Mouse (Mus musculus) left cerebral cortex, postnatal 4 days (tissue): ENCODE measurements at regions not wholly inside any gene's neighbourhood (a gene's known extent, or its start where the extent isn't known, plus 50 kb on each side); places are given as distances from the start of the nearest gene placed in this dataset.
"Not testable (repeated sequence)": the region's sequence is repeated elsewhere in the genome, so short reads cannot be mapped to it uniquely, and the experiment has no call there.

Source experiments
- DNase-seq: peaks from one replicate; pipeline ENCODE4 v3.0.0-alpha.2; 2022
- intact Hi-C: fragments of 180-260 bp; cut with DNase I; formaldehyde crosslinking; loops from one replicate; pipeline ENCODE4 v1.15.1; 2025

DNA sequence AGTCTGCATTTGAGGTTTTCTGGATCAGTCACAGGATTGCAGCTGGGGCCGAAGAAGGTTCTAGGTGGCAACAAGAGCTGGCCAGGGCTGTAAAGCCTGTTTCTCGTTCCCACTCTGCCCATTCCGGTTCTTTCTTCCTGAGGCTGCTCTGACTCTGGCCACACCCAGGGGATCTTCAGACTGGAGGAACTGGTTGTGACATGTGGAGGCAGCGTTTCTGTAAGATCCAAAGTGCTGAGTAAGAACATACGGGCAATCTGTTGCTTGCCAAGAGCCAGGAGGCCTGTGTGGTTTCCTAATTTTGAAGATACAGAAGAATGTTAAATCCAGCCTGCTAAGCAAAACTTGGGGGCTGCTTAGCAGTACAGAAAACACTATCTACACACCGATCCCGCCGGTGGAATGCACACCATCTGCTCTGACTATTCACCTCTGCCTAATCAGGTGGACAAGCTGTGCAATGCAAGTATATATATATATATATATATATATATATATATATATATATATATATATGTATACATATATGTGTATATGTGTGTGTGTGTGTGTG, 99.3 kb upstream of the Bmp2k start:
- no peak for DNase-seq
- intact Hi-C loops, result no loop called here

GRCm38 (mm10) chr5:96898695-96899094, 98.8 kb upstream of the Bmp2k start:
- DNase-seq, result no peak
- intact Hi-C loops, result no loop called here

DNA sequence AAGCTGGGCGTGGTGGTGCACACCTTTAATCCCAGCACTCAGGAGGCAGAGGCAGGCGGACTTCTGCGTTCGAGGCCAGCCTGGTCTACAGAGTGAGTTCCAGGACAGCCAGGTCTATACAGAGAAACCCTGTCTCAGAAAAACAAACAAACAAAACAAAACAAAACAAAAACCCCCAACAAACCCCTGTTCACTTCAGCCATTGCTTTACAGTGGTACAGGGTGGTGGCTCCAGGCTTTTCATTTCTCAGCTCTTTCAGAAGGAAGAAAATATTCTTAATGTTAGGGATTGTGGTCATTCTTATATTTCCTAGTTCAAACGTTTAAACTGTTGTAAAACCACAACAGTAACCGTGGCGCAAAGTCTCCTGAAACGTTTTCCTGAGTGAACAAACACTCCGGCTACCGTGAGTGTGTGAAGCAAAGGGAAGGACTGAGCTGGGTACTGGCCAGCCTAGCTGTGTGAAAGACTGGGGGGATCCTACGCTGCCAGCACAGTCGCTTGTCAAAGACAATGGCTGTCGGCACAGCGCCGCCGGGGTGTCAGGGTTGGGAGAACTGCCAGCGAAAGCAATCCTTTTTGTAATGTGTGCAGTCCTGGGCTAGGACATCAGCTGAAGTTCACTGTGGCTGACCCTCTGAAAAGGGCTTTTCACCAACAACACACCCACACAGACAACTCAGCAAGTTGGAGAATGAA, 91.8 kb upstream of the Bmp2k start:
- DNase-seq, result peak; percentile 77
- intact Hi-C loops, result no loop called here

- intact Hi-C loops, result not testable (repeated sequence)
These were observed 89.1 kb upstream of the Bmp2k start for GRCm38 (mm10) chr5:96908371-96908770.

GRCm38 (mm10) chr5:96909218-96909617, 88.3 kb upstream of the Bmp2k start:
- intact Hi-C loops, result no loop called here
- DNase-seq, result no peak

More at GRCm38 (mm10) chr5:96908371-96908770, 89.1 kb upstream of the Bmp2k start:
- not testable (repeated sequence) for DNase-seq

- intact Hi-C loops, result no loop called here
- DNase-seq, result peak; percentile 25
These were observed 85.8 kb upstream of the Bmp2k start for GRCm38 (mm10) chr5:96911550-96912253.

DNA sequence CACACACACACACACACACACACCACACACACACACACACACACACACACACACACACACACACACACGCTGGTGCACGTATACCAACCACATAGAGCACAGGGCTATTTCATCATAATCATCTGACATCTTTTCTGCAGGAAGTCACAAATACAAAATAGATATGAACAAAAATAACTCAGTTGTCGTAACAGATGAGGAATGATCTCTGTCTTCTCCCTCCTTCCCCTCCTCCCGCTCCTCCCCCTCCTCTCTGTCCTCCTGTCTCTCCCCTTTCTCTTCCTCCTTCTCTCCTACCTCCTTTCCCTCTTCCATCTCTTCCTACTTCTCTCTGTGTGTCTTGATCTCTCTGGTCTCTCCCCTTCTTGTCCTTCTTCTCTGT, 85.2 kb upstream of the Bmp2k start:
- intact Hi-C loops, result no loop called here
- no peak for DNase-seq

DNA sequence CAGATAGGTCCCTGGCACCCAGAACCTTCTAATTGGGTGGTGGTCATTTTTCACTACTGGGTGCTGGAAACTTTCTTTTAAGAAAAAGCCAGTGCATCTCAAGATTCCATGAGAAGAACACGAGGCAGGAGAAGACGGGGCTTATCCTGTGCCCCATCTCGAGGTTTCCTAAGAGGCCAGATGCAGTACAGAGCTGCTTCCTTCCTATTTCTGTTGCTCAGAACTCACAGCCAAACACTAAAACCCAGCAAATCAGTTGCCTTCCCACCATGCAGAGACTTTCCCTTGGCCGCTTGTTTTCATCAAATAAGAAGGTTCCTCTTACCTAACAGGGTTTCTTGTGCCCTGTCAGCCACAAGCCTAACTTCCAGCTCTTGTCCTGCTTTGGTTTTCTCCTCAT, 84.7 kb upstream of the Bmp2k start:
- DNase-seq, result no peak
- intact Hi-C loops, result no loop called here

DNA sequence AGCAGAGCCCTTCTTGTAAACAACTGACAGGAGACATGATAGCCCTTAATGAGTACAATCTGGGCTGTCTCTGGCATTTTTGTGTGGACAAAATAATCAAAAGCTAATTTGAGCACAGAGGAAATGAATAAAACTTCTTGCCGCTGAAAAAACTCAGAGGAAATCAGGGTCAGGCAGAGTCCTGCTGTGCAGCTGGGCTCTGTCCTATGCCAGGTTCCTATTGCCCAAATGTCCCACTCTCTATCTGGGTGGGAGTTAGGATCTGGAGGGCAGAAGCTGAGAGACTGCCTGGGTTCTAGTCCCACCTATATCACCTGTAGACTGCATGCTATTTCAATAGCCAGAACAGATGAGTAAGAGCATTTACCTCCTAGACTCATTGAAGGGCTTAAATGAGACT, 83.8 kb upstream of the Bmp2k start:
- intact Hi-C loops, result no loop called here

DNA sequence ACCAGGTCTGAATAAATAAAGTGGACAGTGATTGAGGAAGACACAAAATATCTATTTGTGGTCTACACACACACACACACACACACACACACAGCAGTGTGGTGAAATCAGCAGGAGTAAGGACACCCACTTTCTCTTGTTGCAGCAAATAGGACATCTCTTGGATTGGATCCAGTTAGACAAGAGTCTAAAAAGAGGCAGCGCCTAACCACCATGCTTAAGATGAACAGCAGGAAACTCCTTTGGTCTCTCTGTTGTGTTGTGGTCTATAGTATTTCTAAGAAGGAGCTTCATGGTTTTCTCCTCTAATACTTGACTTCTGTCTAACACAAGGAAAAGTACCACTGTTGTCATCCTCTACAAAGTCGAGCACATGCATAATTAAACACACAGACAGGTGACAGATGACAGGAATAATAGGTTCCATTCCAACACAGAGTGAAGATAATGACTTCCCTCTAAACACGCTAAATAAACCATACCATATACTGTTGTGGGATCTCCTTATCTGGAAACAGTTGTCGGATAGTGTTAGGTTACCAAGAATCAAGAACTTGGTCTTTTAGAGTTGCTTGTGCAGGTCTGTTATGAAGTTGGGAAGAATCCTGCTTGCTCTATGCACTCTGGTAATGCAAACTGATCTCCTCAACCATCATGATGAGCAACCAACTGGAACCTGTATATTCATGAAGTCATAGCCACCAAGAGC, 82.6 kb upstream of the Bmp2k start:
- no peak for DNase-seq
- intact Hi-C loops, result no loop called here

More for the DNA sequence above, 83.8 kb upstream of the Bmp2k start:
- no peak for DNase-seq

DNA sequence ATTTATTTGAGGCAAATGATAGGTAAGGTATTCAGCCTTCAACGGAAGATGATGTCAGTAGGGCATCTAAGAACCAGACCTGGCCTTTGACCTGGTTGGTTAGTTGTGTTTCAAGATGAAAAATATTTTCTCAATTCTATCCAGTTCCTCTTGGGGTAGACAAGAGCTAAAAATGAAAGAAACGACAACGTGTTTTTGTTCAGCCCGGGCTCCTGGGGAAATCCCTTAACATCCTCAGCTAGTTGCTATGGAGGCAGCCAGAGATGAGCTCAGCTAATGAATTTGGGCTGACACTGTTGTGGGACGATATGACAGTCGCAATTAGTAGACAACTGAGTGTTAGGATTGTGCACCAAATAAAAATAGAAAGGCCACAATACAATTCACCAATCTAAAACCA, 80.6 kb upstream of the Bmp2k start:
- DNase-seq, result no peak
- intact Hi-C loops, result no loop called here

- intact Hi-C loops, result no loop called here
- DNase-seq, result peak; percentile 68
These were observed 79.8 kb upstream of the Bmp2k start for GRCm38 (mm10) chr5:96917596-96918258.

- intact Hi-C loops, result no loop called here
- DNase-seq, result no peak
These were observed 78.3 kb upstream of the Bmp2k start for GRCm38 (mm10) chr5:96919149-96919548.

GRCm38 (mm10) chr5:96921037-96921436, 76.5 kb upstream of the Bmp2k start:
- no peak for DNase-seq
- intact Hi-C loops, result no loop called here

DNA sequence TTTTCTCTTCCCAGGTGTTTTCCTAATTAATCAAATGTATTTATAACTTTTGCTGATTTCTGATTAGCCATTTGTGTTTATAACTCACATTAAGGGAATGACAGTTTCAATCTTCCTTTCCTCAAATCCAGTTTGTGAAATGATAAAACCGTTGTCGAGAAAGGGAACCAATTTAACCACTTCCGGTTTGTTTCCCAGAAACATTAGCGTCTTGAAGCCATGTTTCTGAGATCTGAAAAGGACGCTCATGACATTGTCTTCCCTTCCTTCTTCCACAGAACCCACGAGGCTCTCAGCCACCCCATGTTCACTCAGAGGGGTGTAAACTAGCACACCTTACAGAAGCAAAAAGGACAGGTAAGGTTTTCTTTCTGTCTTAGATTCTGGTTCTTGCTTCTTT, 76.0 kb upstream of the Bmp2k start:
- DNase-seq, result no peak
- intact Hi-C loops, result no loop called here

- intact Hi-C loops, result no loop called here
- no peak for DNase-seq
These were observed 75.3 kb upstream of the Bmp2k start for GRCm38 (mm10) chr5:96921973-96922715.

- DNase-seq, result no peak
- intact Hi-C loops, result no loop called here
These were observed 74.8 kb upstream of the Bmp2k start for GRCm38 (mm10) chr5:96922716-96923076.

DNA sequence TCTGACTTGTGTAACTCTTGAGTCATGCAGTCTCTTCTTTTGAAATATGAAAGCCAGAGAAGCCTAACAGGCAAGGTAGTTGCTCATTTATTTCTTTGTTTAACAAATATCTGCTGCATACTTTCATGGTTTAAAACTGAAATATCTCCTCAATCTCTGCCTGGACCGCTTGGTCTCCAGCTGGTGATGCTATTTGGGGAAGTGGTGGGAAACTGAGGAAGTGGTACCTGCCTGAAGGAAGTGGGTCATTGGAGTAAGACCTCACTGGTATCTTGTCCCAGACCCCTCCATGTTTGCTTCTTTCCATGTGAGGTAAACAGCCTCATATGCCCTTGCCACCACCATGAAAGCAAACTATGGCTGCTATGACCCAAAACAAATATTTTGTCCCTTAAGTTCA, 74.0 kb upstream of the Bmp2k start:
- DNase-seq, result no peak
- intact Hi-C loops, result no loop called here

DNA sequence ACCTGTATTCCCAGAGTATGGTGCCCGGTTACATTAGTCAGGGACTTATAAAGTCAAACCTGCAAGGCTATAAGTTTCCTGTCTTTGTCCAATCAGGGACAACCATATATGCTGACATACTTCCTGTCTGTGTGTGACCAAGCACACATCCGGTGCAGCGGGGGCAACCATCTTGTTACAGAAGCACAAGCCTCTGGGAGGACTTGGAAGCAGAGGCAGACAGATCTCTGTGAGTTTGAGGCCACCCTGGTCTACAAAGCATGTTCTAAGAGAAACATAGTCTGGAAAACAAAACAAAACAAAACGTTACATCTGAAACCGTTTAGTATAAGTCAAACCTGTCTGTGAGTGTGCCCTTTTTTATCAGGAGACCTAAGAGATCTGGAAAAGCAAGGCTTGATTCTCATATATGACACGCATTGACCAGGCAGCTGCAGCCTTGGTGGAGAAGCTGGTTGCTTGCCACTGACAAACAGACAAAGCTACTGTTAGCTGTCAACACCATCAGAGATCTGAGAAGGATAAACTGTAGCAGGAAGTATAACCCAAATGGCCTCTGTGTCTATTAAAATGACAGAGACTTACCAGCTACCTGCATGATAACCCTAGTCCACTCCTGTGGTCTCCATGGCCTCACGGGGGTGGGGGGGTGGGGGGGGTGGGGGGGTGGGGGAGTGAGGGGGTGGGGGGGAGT, 72.6 kb upstream of the Bmp2k start:
- no peak for DNase-seq
- intact Hi-C loops, result no loop called here

DNA sequence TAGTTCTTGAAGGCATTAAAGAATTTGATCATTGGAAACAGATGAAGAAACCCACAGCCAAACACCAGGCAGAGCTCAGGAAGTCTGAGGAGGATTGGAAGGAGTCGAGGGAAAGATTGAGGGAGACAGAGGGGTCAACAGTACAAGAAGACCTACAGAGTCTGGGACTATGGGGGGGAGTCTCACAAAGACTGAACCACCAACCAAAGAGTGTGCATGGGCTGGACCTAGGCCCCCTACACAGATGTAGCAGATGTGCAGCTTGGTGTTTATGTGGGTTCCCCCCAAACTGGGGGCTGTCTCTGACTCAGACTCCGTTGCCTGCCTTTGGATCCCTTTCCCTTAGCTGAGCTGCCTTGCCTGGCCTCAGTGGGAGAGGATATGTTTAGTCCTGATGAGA, 71.5 kb upstream of the Bmp2k start:
- intact Hi-C loops, result no loop called here
- DNase-seq, result no peak
